Mouse (Mus musculus) frontal cortex, postnatal 36 days (tissue): Measurements from ENCODE around the gene AL732309.1.

Experiments
- DNase-seq, 2 experiments: peaks; one replicate each; pipeline ENCODE4 v3.0.0; 2022; ENCODE audit warnings: low spot score in 2 of 2

AL732309.1 gene

DNA sequence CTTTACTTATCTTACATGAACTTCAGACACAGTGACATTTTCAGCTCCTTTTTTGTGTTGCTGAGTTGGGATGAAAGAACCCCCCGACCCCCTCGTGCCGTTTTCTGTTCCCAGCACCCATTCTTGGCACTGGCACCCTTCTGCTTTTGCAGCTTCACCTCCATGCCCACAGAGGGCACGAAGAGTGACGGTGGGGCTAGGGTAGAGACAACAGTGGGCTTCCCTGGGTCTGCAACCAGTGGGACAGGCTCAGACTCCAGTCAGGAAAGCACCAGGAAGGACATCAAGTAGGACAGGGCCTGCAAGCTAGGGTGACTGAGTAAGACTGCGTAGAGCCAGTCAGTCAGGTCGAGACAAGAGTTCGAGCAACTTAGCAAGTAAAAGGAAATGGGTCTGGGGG lies 6.4 kb downstream of the AL732309.1 start:
- no peak for DNase-seq

DNA sequence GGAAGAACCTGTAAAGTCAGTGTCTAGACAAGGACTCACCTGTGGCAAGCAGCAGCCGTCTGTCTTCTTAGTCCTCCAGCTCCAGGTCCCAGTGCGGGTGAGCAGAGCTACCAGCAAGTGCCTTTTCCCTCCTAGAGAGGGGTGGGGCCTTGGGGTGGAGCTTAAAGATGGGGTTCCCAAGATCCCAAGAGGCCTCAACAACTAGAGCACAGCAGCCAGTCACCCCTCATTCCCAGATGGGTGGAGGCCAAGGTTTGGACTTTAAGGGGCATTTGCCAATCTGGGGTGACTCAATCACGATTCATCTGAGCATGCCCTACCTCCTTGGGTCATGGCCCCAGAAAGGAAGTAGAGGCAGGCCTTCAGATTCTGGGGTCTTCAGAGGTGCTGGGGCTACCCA lies 6.9 kb downstream of the AL732309.1 start:
- DNase-seq = no peak

GRCm38 (mm10) chr2:25238106-25238505 lies 8.6 kb downstream of the AL732309.1 start:
- DNase-seq = no peak

DNA sequence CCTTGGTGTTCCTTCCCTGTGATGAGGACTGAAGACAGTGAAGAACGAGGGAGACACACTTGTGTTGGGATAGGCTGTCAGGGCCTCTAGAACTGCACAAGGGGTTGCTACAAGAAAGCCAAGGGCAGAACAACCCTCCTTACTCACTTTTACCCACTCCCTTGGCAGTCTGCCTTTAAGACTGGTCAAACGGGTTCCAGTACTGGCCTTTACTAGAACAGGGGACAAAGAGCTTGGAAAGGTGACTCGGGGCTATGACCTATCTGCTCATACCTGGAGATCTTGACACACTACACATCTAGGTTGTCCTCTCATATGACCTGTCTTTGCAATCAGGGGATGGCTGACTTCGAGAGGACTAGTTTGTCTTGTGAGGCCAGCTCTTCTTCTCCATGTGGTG lies 9.1 kb downstream of the AL732309.1 start:
- no peak for DNase-seq

- no peak for DNase-seq
Observed at GRCm38 (mm10) chr2:25236614-25237013, 10.0 kb downstream of the AL732309.1 start, which contains the start of gene Rnf224. Rnf224 (minus strand) TSS chr2:25236787.

DNA sequence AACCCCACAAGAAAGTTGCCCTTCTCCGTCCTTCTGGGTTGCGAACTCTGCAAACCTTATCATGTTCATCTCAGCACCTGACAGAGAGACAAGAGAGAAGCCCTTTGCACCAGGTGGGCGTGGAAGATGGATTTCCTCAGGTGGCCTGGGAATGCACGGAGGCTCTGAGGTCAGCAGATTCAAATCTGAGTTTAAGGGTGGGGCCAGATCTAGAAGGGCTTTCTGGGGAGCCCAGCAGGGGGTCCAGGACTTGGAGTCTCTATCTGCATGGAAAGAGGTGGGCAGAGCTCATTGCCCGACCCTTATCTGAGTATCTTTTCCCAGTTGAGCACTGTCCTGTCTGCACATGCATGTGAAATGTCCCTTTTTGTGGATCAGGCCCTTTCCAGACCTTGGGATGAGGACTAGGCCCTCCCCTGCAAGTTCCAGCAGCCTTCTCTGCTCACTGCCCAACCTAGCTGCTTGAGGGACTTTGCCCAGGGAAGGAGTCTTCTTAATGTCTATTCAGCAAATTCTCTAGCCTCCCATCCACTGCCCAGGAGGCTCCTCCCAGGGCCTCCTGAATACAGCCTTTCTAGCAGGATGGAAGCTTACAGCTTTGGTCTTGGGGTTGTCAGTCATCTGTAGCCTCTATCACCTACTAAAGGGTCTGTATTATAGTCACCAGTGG lies 12.0 kb downstream of the AL732309.1 start:
- DNase-seq = no peak

DNA sequence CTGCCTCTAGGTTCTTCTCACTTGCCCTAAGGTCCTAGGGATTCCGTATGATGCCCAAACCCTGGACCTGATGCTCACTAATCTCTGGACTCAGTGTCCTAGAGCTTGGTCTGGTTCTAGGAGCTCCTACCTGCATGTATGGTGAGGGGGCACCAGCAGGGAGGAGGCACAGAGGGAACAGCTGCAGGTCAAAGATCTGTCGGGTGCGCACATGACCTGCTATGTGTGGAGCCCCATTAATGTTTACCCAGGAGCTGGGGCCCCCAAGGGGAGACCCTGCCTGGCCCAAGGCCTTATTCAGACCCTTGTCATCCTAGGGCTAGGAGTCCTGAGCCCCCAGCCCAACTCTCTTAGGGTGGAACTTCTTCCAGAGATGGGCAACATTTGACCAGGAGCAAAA lies 12.6 kb downstream of the AL732309.1 start, which contains the start of gene Slc34a3:
TSS of gene Slc34a3 (minus strand) at position 315 of the 400 bp plus-strand sequence.
- no peak for DNase-seq

- no peak for DNase-seq
Observed at GRCm38 (mm10) chr2:25233421-25233820, 13.2 kb downstream of the AL732309.1 start.

DNA sequence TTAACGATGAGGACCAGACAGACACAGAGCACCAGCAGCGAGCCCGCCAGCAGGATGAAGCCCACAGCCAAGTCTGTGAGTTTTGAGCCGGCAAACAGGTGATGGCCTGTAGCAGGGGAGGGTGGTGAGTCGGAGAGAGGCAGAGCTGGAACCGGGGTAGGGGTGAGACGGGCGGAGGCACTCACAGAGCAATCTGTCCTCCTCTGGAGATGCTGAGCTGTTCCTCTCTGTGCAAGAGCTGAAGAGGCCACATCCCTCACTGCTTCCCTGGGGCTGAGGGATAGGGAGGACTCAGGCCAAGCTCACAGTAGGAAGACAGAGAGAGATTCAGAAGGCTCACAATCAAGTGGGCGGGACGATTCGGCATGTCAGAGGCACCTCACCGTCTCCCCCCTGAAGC lies 15.6 kb downstream of the AL732309.1 start:
- DNase-seq = no peak

- no peak for DNase-seq
Observed at GRCm38 (mm10) chr2:25230581-25230980, 16.1 kb downstream of the AL732309.1 start.

DNA sequence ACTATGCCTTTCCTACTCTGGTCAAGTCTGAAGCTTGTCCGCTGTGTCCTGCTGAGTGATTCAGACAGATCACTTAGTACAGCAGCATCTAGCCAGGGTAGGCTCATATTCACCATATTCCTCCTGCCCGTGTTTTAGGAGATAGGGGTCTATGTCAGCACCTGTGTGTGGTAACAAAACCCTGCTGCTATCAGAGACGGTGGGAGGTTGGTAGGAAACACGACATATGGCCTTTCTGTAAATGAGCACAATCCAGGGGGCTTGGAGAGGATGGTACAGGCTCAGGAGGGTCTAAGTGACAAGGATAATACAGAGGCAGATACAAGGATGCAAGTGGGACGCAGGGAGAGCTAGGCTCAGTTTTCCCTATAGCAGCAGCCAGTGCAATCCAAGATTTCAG lies 17.1 kb downstream of the AL732309.1 start:
- no peak for DNase-seq

GRCm38 (mm10) chr2:25228995-25229530 lies 17.6 kb downstream of the AL732309.1 start:
- DNase-seq = no peak

DNA sequence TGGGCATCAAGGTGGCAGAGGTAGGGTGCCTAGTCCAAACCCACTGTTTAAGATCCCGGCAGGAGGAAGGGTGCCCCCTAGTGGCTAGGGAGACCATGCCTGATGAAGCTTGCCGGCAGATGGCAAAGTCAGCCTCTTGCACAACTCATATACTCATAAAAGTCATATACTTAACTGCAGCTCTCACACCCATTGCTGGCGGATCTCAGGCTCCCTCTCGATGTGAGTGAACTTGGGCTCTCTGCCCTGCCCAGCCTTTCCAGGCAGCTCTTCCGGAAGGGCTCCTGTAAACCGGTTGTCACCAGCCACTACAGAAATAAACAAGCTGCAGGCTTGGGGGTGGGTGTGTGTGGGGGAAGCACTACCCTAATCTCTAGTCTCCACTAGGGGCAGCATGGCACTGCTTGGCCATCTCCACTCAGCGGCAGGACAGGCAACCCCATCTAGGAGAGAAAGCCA lies 18.2 kb downstream of the AL732309.1 start:
- peak; percentile 75 to 85 for DNase-seq

DNA sequence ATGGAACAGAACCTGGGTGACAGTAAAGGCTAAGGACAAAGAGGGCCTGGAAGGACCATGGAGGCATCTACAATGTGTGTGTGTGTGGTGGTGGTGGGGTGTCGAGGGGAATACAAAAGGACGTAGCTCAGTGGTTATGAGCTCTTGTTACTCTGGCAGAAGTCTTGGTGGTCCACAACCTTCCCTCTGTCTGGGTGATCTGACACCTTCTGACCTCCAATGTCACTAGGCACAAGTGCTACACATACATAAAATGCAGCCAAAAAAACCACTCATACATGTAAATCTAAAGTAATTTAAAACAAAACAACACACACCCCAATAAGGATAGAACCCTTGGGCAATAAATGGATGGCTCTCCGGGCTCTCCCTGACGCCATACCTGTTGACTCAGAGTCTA lies 19.3 kb downstream of the AL732309.1 start:
- DNase-seq = no peak

DNA sequence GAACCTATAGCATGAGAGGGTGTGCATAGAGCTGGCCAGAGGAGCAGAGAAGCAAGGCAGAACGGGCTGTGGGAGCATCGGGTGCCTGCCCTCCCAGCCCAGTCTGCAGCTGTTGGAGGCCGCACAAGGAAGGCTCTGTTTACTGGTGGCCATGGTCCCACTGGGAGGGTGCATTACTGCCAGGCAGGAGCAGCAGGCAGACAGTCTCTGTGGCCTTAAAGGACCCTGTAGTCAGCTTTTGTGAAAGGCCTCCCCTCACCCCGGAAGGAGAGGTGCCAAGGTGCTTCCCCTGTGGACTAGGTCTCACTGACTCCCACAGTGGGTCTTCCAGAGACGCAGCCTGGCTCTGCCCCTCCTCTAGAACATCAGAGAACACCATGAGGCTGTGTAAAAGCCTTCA lies 19.8 kb downstream of the AL732309.1 start:
- DNase-seq = peak in 1 of 2 experiments; percentile 41

GRCm38 (mm10) chr2:25225811-25226379 lies 20.8 kb downstream of the AL732309.1 start:
- no peak for DNase-seq

GRCm38 (mm10) chr2:25224766-25225752 lies 21.6 kb downstream of the AL732309.1 start:
- peak; percentile 99 to 100 for DNase-seq

DNA sequence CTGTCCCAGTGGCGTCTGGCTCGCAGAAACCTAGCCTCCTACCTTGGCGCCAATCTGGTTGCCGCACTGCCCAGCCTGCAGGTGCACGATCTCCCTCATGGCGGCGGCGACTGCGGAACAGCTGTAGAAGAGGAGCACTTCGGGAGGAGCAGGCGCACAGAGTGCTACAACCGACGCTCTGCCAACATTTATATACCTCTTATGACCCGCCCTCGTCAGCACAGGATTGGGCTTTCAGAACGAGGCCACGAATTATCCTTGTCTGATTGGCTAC lies 22.2 kb downstream of the AL732309.1 start, which contains the start of gene Tubb4b:
TSS of gene Tubb4b (minus strand) at position 211 of the 274 bp plus-strand sequence.
- no peak for DNase-seq

GRCm38 (mm10) chr2:25223681-25224491 lies 22.8 kb downstream of the AL732309.1 start:
- DNase-seq = peak in 1 of 2 experiments; percentile 73

DNA sequence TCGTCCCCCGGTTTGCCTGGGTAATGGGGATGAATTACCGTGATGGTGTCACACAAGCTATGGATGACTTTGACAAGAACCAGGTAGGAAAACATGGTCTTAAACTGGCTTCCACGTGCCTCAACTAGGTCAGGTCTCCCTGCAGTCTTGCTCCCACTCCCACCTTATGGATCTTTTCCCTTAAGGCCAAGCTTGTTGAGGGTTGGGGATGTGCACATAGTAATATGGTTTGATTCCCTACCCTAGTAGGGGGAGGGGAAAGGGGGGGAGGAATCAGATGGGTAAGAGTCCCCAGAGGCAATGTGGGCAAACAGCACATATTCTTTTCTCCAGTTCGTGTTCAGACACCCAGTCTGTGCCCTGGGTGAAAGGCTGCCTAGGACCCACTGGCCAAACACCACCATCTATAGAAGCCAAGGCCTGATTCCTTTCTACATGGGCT lies 25.3 kb downstream of the AL732309.1 start:
- DNase-seq = no peak

DNA sequence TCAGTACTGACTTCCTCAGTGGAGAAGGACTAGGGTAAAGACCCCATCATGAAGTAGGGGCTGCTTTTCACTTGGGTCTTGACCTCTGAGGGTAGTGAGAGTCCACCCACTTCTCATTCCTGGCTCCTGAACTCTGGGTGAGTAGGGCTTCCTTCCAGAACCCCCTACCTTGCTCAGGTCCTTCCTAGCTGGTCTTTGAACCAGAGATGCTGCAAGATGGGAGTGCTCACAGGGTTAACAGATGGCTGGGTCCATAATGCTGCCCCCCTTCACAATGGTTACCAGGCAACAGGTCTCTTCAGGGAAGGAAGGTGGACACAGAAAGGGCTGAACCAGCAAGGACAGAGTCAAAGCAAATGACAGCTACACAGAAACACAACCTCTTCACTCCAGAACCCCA lies 28.2 kb downstream of the AL732309.1 start, which contains the start of gene Fam166a:
TSS of gene Fam166a (plus strand) at position 301 of the 400 bp plus-strand sequence.
- no peak for DNase-seq
